Mouse (Mus musculus) ovary, postnatal 36 days (tissue): ENCODE measurements around the gene Grhl3.
"Not testable (repeated sequence)": the region's sequence is repeated elsewhere in the genome, so short reads cannot be mapped to it uniquely, and the experiment has no call there.

Source experiments
- DNase-seq: peaks from one replicate; pipeline ENCODE4 v3.0.0; 2022; ENCODE audit warnings: low spot score, mixed read lengths

Grhl3 gene

DNA sequence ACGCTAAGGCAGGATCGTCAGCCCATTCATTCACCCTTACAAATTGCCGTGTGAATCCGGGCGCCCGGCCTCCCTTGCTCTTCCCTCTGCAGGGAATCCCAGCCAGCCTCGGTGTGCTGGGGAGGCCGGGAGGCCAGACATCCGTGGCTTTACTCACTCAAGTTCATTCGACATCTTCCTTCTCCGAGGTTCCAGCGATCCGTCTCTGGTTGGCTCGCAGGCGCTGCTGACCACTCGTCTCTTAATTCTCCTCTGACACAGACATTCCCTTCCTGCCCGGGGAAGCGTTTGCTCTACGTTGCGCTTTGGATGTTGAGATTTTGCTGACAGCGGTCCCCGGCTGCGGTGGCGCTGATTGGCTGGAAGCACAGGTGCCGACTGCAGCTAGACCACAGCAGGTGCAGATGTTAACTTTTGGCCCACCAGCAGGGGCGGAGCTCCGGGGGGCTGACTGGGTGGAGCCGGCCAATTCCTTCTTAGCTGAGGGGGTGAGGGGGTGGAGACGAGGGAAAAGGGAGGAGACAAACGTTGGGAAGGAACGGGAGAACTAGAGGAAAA is at the start of gene Grhl3:
Grhl3 (minus strand) TSS at position 380 of the 558 bp plus-strand sequence.
- peak; percentile 38 for DNase-seq

DNA sequence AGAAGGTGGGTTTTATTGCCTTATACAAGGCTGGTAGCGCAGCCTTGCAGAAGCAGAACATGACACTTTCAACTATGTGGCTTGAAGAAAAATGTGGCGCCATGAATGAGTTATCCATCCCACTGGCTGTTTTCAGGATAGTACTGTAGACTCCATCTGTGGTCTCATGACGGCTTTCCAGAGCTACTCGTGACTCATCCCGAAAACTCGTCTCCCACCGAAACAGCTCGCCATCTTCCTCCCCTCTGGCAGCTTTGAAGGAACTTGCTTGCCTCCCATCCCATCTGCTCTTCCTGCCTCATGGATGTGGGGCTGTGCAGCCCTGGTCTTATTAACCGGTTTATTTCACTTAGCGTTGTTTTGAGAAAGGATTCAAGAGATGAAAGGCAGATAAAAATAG is 48.9 kb upstream of the Grhl3 start:
- no peak for DNase-seq

DNA sequence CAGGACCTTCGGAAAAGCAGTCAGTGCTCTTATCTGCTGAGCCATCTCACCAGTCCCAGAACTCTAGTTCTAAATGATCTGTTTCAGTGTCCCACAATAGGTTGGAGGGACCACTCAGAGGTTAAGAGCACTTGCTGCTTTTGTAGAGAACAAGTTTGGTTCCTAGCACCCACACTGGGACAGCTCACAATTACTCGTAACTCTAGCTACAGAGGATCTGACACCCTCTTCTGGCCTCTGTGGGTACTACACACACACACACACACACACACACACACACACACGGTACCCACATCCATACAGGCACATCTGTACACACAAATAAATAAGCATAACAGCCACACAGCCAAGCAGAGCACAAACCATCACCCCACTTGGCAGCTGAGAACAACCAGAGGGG is 47.0 kb upstream of the Grhl3 start:
- DNase-seq = no peak

DNA sequence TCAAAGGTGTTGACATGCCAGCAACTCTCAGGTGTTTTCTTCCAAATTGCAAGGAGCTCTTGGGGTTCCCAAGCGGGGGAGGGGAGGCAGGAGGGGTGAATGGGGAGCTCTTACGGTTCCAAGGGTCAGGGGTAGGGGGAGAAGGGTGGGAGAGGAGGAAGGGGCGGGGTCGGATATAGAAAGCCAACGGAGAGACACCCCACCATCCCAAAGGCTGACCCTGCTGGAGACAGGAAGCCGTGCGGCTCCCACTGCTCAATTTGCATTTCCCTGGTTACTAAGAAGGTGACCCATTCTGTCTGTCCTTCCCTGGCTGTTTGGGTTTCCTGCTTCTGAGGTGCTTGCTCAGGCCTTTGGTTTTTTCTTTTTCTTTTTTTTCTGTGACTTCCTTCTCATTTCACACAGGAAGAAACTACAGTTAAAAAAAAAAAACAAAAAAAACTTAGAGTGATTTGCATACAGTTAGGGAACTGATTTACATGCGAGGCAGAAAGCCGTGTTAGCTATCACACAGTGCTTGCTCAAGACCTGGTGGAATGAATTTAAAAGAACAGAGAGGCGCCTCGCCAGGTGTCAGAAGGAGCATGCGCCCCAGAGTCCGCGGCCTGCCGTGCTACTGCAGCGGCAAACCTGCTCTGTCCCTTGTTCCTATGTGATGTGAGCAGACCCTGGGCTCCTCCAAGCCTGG is 44.5 kb upstream of the Grhl3 start:
- DNase-seq = no peak

DNA sequence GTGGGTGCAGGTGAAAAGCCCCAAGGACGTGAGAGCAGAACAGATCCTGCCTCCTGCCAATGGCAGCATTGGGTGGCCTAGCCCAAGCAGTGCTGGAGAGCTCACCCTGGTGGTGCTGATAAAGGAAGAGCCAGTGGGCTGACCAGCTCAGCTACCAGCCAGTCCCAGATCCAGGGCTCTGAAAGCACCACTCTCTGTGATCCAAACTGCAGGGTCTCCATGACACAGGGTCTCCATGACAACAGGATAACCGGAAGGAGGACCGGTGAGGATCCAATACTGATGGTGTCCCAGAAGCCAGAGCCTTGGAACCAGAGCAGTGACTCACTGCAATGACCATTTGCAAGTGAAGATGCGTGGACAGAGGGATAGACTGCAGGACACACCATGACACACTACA is 43.6 kb upstream of the Grhl3 start:
- DNase-seq = no peak

DNA sequence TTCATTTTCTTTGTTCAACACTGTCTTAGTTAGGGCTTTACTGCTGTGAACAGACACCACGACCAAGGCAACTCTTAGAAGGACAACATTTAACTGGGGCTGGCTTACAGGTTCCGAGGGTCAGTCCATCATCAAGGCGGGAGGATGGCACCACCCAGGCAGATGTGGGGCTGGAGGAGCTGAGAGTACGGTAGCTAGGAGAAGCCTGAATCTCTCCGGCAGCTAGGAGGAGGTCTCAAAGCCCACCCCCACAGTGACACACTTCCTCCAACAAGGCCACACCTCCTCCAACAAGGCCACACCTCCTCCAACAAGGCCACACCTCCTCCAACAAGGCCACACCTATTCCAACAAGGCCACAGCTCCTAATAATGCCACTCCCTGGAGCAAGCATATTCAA is 41.9 kb upstream of the Grhl3 start:
- not testable (repeated sequence) for DNase-seq

DNA sequence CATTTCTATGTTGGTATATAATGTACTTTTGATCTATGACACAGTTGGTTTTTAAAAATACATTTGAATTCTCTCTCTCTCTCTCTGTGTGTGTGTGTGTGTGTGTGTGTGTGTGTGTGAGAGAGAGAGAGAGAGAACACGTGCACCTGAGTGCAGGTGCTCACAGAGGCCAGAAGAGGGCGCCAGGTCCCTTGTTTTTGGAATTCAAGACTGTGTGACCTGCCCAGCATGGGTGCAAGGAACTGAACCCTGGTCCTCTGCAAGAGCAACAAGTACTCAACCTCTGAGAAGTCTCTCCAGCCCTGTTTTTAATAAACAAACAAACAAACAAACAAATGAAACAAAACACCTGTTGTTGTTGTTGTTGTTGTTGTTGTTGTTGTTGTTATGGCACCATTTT is 36.6 kb upstream of the Grhl3 start:
- DNase-seq = no peak

DNA sequence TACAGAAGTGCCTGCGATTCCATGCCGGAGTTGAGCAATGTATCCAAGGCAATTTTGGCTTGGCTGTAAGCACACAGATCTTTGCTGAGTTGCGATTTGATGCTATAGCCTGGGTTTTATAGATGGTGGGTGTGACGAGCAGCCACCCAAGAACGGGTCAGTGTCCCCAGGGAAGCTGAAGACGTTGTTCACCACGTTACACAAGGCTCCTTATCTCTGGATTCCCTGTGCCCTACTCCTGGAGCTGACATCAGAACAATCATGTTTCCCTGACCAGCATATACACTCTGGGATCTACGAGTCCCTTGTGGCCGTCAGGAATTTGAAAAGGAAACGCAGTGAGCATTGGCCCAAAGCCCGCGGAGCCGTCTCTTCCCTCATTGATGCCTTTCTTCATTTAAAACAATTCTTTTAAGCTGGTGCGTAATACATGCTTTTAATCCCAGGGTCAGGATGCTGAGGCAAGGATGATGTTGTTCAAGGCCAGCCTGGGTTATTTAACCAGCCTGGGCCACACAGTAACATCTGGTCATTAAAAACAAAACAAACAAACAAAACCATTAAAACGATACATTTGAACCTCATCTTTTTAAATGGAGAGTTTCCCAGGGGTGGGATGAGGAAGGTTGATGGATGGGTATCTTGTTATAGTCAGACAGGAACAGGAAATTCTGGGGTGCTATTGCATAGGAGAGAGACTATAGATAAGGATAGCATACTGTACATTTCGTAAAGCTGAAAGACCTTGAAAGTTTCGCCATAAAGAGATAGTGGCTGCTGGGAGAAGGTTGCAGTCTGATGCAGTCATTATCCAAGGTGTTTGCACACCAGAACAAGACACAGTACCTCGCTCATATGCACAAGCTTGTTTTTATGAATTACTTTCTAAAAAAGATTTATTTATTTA is 34.8 kb upstream of the Grhl3 start:
- no peak for DNase-seq

DNA sequence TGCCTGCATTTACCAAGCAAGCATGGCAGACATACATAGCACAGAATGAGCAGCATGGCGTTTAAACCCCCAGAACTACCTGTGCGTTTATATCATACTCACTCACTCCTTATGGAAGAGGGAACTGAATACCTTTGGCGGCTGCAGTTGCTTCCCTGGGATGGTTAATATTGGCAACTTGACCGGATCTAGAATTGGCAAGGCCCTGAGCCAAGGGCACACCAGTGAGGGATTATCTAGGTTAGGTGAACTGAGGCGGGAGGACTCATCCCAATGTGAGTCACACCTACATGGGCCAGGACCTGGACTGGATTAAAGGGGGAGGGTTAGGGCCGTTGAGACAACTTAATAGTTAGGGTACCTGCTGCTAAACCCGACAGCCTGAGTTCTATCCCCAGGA is 32.8 kb upstream of the Grhl3 start:
- DNase-seq = no peak

DNA sequence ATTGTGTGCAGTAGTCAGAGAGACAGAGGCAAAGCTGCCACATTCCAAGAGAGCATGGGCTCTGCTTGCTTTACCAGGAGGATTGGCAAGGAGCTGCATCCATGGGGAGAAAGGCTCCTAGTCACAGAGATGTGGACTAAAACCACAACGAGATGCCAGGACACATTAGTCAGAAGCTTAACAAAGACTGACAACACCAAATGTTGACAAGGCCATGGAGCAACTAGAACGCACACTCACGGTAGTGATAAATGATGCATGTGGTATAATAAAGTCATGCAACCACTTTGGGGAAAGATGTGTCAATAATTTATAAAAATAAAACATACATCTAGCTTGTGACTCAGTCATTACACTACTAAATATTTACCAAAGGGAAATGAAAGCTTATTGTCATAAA is 28.1 kb upstream of the Grhl3 start:
- no peak for DNase-seq

DNA sequence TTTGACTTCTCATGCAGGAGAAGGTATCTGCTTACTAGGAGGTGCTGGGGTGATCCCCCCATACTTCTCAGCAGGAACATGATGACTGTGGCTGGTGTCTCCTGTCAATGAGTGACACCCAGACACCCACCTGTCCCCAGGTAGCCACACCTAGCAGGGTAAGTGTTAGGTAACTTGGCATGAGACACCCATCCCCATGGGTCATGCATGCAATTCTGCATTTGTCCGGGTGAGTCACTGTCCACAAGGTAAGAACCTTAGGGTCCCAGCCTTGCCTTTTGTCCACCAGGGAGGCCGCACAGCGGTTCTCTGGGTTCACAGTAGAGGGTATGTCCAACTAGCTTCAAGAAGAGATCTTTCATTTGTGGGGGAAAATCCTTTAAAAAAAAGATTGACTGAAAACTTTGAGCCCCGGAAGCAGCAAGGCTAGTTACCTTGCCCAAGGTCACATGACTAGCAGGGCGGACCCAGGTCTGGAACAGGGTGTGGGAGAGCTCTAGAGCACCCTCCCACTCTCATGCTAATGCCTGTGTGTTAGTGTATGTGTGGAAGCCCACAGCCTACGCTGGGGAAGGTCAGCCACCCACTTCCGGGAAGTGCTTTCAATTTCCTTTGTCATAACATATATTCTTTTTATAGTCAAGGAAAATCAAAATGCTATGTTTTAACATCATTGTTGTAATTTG is 26.2 kb upstream of the Grhl3 start:
- no peak for DNase-seq

DNA sequence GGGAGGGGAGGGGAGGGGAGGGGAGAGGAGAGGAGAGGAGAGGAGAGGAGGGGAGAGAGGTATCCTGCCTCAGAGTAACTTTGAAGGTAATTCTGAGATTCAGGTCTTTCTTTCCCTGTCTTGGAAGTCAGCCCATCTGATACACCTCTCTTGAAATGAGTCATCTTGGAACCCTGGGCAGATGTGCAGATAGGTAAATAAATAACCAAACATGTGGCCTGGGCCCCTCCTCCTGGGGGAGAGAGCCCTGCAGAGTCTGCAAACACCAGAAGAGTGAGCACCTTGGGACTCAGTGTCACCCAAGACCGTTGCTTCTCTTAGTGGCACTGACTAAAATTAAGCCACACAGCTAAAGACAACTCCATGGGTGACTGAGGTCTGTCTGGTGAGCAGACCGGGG is 25.6 kb upstream of the Grhl3 start:
- DNase-seq = no peak

DNA sequence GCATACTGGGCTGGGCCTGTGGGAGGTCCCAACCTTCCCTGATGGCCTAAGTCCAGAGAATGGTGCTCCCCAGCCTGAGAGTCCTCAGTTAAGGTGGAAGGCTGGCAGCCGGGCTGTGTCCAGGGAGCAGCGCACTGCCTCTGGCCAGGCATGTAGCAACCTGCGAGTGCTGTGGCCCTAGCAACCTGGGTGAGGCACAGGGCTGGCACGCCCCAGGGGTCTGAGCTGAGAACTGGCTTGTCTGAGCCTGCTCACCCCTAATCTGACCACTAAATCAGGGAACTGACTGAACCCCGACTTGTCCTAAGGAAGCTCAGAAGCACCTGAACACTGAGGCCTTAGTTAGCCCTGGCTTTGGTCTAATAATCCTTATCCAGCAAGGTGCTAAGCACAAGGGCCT is 24.1 kb upstream of the Grhl3 start:
- no peak for DNase-seq

DNA sequence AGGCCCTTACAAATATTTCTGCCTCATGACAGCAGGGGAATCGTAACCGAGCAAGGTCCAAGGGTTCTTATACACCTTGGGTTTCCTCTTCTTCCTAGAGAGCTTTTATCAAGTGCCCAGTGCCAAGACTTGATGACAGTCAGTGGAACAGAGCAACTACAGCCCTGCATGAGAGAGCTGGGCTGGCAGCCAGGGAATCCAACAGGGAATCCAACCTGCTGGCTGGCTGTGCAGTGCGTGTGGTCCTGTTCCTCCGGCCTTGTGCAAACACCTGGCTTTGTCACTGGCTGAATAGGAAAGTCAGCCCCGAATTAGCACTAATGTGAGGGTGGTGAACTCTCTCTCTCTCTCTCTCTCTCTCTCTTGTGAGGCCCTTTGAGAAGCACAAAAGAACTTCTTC is 22.5 kb upstream of the Grhl3 start:
- DNase-seq = no peak

DNA sequence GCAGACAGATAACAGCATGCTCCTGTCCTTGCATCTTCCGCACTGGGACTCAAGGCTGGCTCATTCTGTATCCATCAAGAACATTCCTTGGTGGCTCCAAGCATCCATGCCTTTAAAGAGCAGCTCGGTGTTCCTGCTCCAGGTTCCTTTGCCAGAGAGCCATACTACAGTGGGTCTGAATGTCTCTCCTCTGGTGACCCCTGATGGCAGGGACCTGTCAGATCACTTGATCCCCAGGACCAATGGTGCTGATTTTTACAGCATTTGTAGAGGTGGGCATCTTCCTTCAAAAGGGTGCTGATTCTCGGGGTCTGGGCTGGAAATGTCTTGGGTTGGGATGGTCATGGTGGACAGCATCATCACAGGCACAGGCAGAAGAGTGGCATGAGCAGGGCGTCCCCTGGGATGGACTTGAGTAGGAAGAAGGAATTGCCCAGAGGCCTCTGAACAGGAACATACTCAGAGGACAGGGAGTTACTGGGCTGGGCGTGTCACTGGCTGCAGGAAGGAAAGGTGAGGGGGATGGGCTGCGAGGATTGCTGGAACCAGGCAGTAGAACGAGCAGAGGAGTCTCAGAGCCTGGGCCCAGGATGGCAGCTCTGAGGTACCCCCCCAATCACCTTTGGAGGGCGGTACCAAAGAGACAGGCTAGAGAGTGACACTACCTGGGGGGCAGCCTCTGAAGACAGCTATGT is 18.3 kb upstream of the Grhl3 start:
- no peak for DNase-seq

DNA sequence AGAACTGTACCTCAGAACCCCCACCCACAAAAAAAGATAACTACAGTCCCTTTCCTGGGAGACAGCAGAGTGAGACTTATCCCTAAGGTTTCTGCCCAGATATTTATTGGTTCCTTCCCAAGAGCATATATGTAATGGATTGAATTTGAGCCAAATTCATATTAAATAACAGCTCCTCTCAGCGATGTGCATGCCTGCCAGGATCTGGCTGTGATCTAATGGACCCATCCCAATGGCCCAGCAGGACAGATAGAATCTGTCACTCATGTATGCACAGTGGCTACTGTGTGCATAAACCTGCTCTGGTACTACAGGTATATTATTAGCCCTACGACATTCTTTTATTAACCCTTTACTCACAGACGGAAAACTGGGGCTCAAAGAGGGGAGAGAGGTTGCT is 17.7 kb upstream of the Grhl3 start:
- DNase-seq = no peak

DNA sequence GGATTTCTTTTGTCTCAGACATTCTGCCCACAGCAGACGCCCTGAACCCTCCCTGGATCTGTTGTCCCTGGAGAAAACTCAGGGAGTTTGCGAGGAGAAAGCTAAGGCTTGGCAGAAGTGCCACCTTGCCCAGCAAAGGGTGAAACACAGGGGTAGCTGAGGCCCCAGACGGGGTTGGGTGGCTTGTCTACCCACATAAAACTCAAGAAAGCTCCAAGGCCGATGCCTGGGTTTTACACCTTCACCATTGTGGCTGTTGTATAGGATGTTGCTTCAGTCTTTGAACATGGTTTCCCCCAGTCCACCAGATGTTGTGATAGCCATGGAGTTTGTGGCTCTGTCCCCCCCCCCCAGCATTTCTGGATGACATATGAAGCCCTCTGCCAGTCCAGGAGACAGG is 11.4 kb upstream of the Grhl3 start:
- DNase-seq = no peak

DNA sequence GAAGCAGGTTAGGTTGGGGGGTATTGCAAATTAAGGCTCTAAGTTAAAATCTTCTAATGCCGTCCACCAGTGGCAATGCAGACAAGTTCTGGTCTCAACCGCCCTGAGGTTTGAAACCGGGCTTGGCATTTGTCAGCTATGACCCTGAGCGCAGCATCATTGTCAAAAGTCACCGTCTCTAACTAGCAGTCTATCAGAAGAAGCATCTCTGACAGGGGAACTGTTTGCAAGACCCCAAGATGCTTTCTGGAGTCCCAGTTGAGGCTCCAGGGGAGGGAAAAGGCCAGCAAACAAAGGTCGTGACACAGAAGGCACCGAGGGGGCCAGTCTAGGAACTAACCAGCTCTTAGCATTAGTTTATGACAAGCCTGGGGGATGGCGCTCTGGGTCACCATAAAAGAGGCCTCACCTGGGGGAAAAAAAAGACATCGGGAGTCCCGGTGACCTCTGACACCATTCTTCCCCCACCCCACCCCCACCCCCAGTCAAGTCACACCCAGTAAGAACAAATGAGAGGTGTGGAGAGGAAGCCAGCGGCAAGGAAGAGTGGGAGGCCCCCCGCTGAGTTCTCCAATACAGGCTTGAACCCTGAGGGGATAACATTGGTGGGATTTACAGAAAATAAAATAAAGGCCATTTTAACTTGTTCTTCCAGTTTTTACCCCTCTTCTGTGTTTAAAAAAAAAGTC is 7.9 kb upstream of the Grhl3 start:
- no peak for DNase-seq

DNA sequence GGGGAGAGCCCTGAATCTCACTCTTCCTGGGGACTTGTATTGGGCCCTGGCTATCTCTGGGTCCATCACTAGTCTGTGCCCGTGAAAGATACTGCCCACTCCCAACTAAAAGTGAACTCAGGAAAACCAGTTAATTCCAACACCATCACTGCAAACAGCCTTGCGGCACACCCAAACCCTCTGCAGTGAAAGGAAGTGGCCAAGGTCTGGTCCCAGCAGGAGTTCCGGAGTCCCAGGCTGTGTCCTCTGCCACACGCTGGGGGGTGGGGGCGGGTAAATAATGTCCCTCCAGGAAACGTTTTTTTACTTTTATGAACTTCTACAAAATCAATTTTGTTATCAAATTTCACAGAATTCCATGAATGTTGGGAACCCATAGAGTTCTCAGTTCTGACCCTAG is 6.3 kb upstream of the Grhl3 start:
- DNase-seq = no peak

DNA sequence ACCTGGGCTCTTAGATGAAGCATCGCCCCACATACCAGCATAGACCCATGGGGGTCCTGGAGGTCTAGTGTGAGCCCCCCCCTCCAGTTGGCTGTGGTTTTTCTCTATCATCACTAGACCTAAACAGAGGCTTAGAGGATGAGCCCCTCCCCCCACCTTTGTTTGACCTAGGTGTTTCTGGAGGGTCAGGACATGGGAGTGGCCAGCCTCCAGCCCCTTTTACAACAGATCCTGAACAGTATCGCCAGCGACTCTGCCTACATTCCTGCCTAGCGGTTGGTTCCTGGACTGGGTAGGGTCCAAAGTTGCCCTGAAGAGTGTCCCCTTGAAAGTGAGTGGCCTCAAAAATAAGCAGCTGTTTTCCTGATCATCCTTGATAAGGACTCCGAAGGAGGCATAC is 5.1 kb upstream of the Grhl3 start:
- no peak for DNase-seq

DNA sequence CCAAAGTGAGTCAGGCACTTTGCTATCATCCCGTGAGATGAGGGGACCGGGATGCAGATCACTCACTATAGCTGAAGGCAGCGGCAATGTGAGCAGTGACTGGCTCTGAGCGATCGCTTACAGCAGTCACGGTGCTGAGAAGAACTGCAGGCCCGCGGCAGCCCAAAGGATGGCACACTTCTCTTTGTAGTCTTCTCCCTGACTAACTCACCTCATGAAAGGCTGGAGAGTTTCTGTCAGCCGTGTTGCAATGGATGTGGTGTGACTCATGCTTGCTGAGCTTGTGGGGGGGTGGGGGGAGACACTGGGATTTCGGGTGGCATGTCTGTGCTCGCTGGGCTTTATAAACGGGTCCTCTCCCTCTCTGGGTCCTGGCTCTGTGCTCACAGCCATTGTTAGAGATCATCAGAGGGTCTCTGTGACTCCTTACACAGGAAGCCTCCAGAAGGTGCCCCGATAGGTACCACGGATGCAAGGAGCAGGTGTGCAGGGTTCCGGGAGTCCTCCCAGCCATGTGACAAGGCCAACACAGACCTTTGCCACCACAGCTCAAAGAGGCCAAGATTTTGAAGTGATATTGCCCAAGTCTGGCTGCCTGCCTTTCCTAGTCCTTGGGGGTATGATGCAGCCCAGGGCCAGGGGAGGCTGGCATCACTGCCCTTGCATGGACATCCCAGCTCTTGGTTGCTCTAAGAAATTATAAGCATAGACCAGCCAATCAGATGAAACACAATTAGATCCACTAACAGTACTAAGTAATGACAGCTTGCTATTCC is 2.1 kb upstream of the Grhl3 start:
- no peak for DNase-seq
